In genomic region chr9:55609751-55610150, GRCm38 (mm10) we compare ENCODE assay signal across 19 mouse cellular contexts.
DNase-seq lines count a peak whose midpoint lies in the region; ATAC-seq and TF ChIP-seq lines count a peak whose summit lies in the region.
"Had no signal": no experiment of that assay in that cellular context is flagged by ENCODE, and none has a peak within 500 bp of the region (broad histone marks: within the 10 kb centered on the region; RNA-seq: fewer than 3 reads in every experiment).

No protein-coding gene starts in this region.

- no peak for TF ChIP-seq CTCF in kidney, adult 2 months (conservative IDR thresholded peaks at IDR 0.05; ENCODE audit: insufficient read depth, insufficient read length, low read depth, low read length)

- no peak for TF ChIP-seq POLR2A in kidney, adult 2 months (IDR thresholded peaks at IDR 0.05; ENCODE audit: low read depth, low read length)

- no peak overlapping the region for H3K27ac ChIP-seq in kidney, adult 2 months (ENCODE audit: insufficient read depth, low read depth, low read length)
- no peak overlapping the region for H3K27ac ChIP-seq in kidney, embryonic 16.5 days (ENCODE audit: low read length)
- H3K27ac ChIP-seq: embryonic facial prominence, embryonic 15.5 days; forebrain, embryonic 10.5 days; gastrocnemius, adult 2 months; hindbrain, embryonic 13.5 days; hindbrain, postnatal 0 days had no signal

- DNase-seq in kidney, adult 2 months: peak; percentile 7
- DNase-seq in kidney, adult 11 months: no peak
- DNase-seq in kidney, postnatal 14 days: peak; percentile 23
- peak; percentile 69 for DNase-seq in 416B (ENCODE audit: low read depth)
- DNase-seq in A20 (ENCODE audit: low read depth, low spot score): peak; percentile 30
- DNase-seq: adrenal gland, postnatal 10 days; cerebellum, adult 11 months; cerebellum, adult 8-10 months; cerebellum, postnatal 14 days; gastrocnemius, adult 2 months; gastrocnemius, postnatal 25 days had no signal

- no peak for ATAC-seq in kidney, embryonic 16.5 days (ENCODE audit: low FRiP score, low TSS enrichment)
- ATAC-seq: forebrain, embryonic 14.5 days; hindbrain, postnatal 0 days had no signal

- whole genome bisulfite sequencing in kidney, adult 2 months: 46% methylated on average over 4 of the region's 4 CpGs
- 60% methylated on average over 4 of the region's 4 CpGs for WGBS in kidney, embryonic 16.5 days

- H3K9ac ChIP-seq in kidney, embryonic 16.5 days (replicated peaks; ENCODE audit: low read length): no peak overlapping the region
- H3K9ac ChIP-seq: embryonic facial prominence, embryonic 15.5 days; hindbrain, embryonic 13.5 days had no signal

- no peaks in the 10 kb centered on the region for H3K9me3 ChIP-seq in kidney, embryonic 16.5 days (ENCODE audit: low read length)
- H3K9me3 ChIP-seq: embryonic facial prominence, embryonic 15.5 days; forebrain, embryonic 10.5 days; hindbrain, embryonic 13.5 days had no signal

- H3K4me3 ChIP-seq in kidney, adult 2 months (ENCODE audit: insufficient read depth, low read depth, low read length): no peak overlapping the region
- no peak overlapping the region for H3K4me3 ChIP-seq in kidney, embryonic 16.5 days (ENCODE audit: low read length)
- H3K4me3 ChIP-seq: embryonic facial prominence, embryonic 15.5 days; erythroblast, embryonic 14.5 days; forebrain, embryonic 10.5 days; gastrocnemius, adult 2 months; hindbrain, embryonic 13.5 days had no signal

- H3K36me3 ChIP-seq in kidney, adult 2 months (ENCODE audit: control insufficient read depth, insufficient read depth, low read length): no peaks in the 10 kb centered on the region
- H3K36me3 ChIP-seq in kidney, embryonic 16.5 days (ENCODE audit: insufficient read depth, low read length): no peaks in the 10 kb centered on the region
- H3K36me3 ChIP-seq: embryonic facial prominence, embryonic 15.5 days; forebrain, embryonic 10.5 days had no signal

- H3K4me2 ChIP-seq in kidney, embryonic 16.5 days (replicated peaks; ENCODE audit: low read depth, low read length): no peak overlapping the region
- H3K4me2 ChIP-seq: embryonic facial prominence, embryonic 15.5 days; heart, embryonic 11.5 days; hindbrain, embryonic 13.5 days had no signal

- peaks cover 10% of the 10 kb centered on the region; the same call in 1 of the 2 replicates for H3K4me1 ChIP-seq in kidney, adult 2 months (ENCODE audit: control insufficient read depth, insufficient read depth, low read length)
- no peaks in the 10 kb centered on the region for H3K4me1 ChIP-seq in kidney, embryonic 16.5 days (ENCODE audit: insufficient read depth, low read length)
- H3K4me1 ChIP-seq: embryonic facial prominence, embryonic 15.5 days; forebrain, embryonic 10.5 days; hindbrain, embryonic 13.5 days had no signal

- no peaks in the 10 kb centered on the region for H3K27me3 ChIP-seq in kidney, adult 2 months (replicated peaks; ENCODE audit: control insufficient read depth, insufficient read depth, low read length)
- H3K27me3 ChIP-seq in kidney, embryonic 16.5 days (ENCODE audit: insufficient read depth, low read length): no peaks in the 10 kb centered on the region
- H3K27me3 ChIP-seq: embryonic facial prominence, embryonic 15.5 days; hindbrain, embryonic 13.5 days had no signal
